Comparison of ENCODE assay signal across 8 mouse cellular contexts in genomic region chr1:177441492-177442195, GRCm38 (mm10). TPM values are rescaled to one million over a fixed set of nuclear protein-coding genes. Genes with fewer than 3 reads are reported as not detected.
DNase-seq lines count a peak whose midpoint lies in the region; ATAC-seq and TF ChIP-seq lines count a peak whose summit lies in the region.

No protein-coding gene starts in this region.

- H3K9ac ChIP-seq in embryonic facial prominence, embryonic 13.5 days: peak overlapping the region; percentile 79
- H3K9ac ChIP-seq in heart, adult 2 months (ENCODE audit: low read depth, low read length): peak overlapping the region; percentile 75
- H3K9ac ChIP-seq in limb, embryonic 13.5 days: peak overlapping the region; percentile 78
- peak overlapping the region; percentile 72 for H3K9ac ChIP-seq in midbrain, embryonic 16.5 days (ENCODE audit: low read depth, low read length)

- WGBS in embryonic facial prominence, embryonic 13.5 days: under 1% methylated on average over 75 of the region's 87 CpGs
- under 1% methylated on average over 86 of the region's 87 CpGs for WGBS in heart, adult 2 months
- WGBS in limb, embryonic 13.5 days: under 1% methylated on average over 84 of the region's 87 CpGs
- WGBS in midbrain, embryonic 16.5 days: under 1% methylated on average over 75 of the region's 87 CpGs

- H3K4me2 ChIP-seq in embryonic facial prominence, embryonic 13.5 days: peak overlapping the region; percentile 83
- peak overlapping the region; percentile 76 for H3K4me2 ChIP-seq in limb, embryonic 13.5 days (replicated peaks)
- H3K4me2 ChIP-seq in midbrain, embryonic 16.5 days (ENCODE audit: low read length): peak overlapping the region; percentile 75

- peak; percentile 99 for ATAC-seq in embryonic facial prominence, embryonic 13.5 days (ENCODE audit: insufficient number of reproducible peaks, insufficient read depth, low FRiP score, low TSS enrichment, low read depth)
- ATAC-seq in limb, embryonic 13.5 days (ENCODE audit: low FRiP score, low read depth): peak; percentile 99
- ATAC-seq in midbrain, embryonic 16.5 days: peak; percentile 99

- TF ChIP-seq POLR2A in heart, adult 2 months (IDR thresholded peaks at IDR 0.05; ENCODE audit: insufficient read depth, low read depth, low read length): peak; percentile 58; the same call in 1 of the 2 replicates

- peak overlapping the region; percentile 87 for H3K27ac ChIP-seq in embryonic facial prominence, embryonic 13.5 days
- peak overlapping the region; percentile 96 for H3K27ac ChIP-seq in heart, adult 2 months
- H3K27ac ChIP-seq in limb, embryonic 13.5 days: peak overlapping the region; percentile 91
- peak overlapping the region; percentile 92 for H3K27ac ChIP-seq in midbrain, embryonic 16.5 days (ENCODE audit: low read length)

- H3K36me3 ChIP-seq in embryonic facial prominence, embryonic 13.5 days: no peaks in the 10 kb centered on the region
- no peaks in the 10 kb centered on the region; the same call in none of the 2 replicates for H3K36me3 ChIP-seq in heart, adult 2 months (ENCODE audit: control insufficient read depth, insufficient read depth, low read length)
- H3K36me3 ChIP-seq in limb, embryonic 13.5 days: no peaks in the 10 kb centered on the region
- no peaks in the 10 kb centered on the region for H3K36me3 ChIP-seq in midbrain, embryonic 16.5 days (ENCODE audit: control insufficient read depth, insufficient read depth, low read length)

- intact Hi-C loops in heart, adult 2 months (cut with DNase I): loop anchor here (2.0 to 5.0 kb wide), 3 partner anchors 184 to 634 kb away; partner anchors contain the start of gene Akt3

- H3K9me3 ChIP-seq in embryonic facial prominence, embryonic 13.5 days: no peaks in the 10 kb centered on the region
- no peaks in the 10 kb centered on the region for H3K9me3 ChIP-seq in limb, embryonic 13.5 days
- no peaks in the 10 kb centered on the region for H3K9me3 ChIP-seq in midbrain, embryonic 16.5 days (replicated peaks; ENCODE audit: control insufficient read depth, low read length, poor library complexity, severe bottlenecking)

- DNase-seq in 3134 (ENCODE audit: extremely low read depth, insufficient read length, low spot score): peak; percentile 98
- peak; percentile 99 for DNase-seq in adrenal gland, postnatal 36 days
- DNase-seq in heart, adult 2 months: peak; percentile 98 to 99
- DNase-seq in kidney, adult 8-10 months: peak; percentile 97 to 99
- peak; percentile 96 to 99 for DNase-seq in spleen, postnatal 10 days (ENCODE audit: low spot score in 2 of 2)

- peak overlapping the region; percentile 81 for H3K4me3 ChIP-seq in embryonic facial prominence, embryonic 13.5 days
- H3K4me3 ChIP-seq in heart, adult 2 months: peak overlapping the region; percentile 84
- peak overlapping the region; percentile 83 for H3K4me3 ChIP-seq in limb, embryonic 13.5 days
- H3K4me3 ChIP-seq in midbrain, embryonic 16.5 days (ENCODE audit: low read depth, low read length): peak overlapping the region; percentile 84

- no peak for TF ChIP-seq EP300 in heart, adult 2 months (IDR thresholded peaks at IDR 0.05; ENCODE audit: insufficient read depth, low read depth, low read length)

- no peaks in the 10 kb centered on the region for H3K27me3 ChIP-seq in embryonic facial prominence, embryonic 13.5 days
- H3K27me3 ChIP-seq in heart, adult 2 months (ENCODE audit: control insufficient read depth, insufficient read depth, low read length): no peaks in the 10 kb centered on the region
- no peaks in the 10 kb centered on the region for H3K27me3 ChIP-seq in limb, embryonic 13.5 days
- H3K27me3 ChIP-seq in midbrain, embryonic 16.5 days (ENCODE audit: control insufficient read depth, insufficient read depth, low read depth, low read length): no peaks in the 10 kb centered on the region

- H3K4me1 ChIP-seq in embryonic facial prominence, embryonic 13.5 days: peaks cover 33% of the 10 kb centered on the region
- H3K4me1 ChIP-seq in heart, adult 2 months (ENCODE audit: control insufficient read depth, insufficient read depth, low read length): peaks cover 6% of the 10 kb centered on the region
- peaks cover 33% of the 10 kb centered on the region for H3K4me1 ChIP-seq in limb, embryonic 13.5 days
- H3K4me1 ChIP-seq in midbrain, embryonic 16.5 days (ENCODE audit: control insufficient read depth, insufficient read depth, low read length): peaks cover 32% of the 10 kb centered on the region

- TF ChIP-seq CTCF in heart, adult 2 months (IDR thresholded peaks at IDR 0.05): peak; percentile 39

- H3K79me2 ChIP-seq in heart, adult 2 months (replicated peaks; ENCODE audit: control insufficient read depth, insufficient read depth, low read length): no peaks in the 10 kb centered on the region; the same call in 1 of the 2 replicates

RNA-seq across cellular contexts. Expression of gene Zbtb18, which starts 0.5 kb away (rescaled TPM):
- 10 to 100 TPM; 21.2 to 24.1 TPM for total RNA-seq in adrenal gland, postnatal 36 days (2021)
- 2.5 and 3.9 TPM in 2 replicates for polyA plus RNA-seq in embryonic facial prominence, embryonic 13.5 days (2015; fragmentation: Nextera tagmentation; extraction: Ambion mirVana)
- total RNA-seq in heart, adult 2 months (2021): 10 to 100 TPM; 40.2 to 47.3 TPM
- polyA plus RNA-seq in heart, adult 2 months (2012; rRNA removed): 10.6 and 18.4 TPM in 2 replicates
- polyA plus RNA-seq in limb, embryonic 13.5 days (2015; fragmentation: Nextera tagmentation; extraction: Ambion mirVana): 2.2 and 3.8 TPM in 2 replicates
- 3.6 and 4.4 TPM in 2 replicates for polyA plus RNA-seq in midbrain, embryonic 16.5 days (2015; fragmentation: Nextera tagmentation; extraction: Ambion mirVana)

Comparison
In these comparisons a context has a peak if more than half of its experiments do, and no peak if none do; other contexts are left out.
1. Peak in every context shown above with its lines: DNase-seq, ATAC-seq, H3K4me3 ChIP-seq and H3K27ac ChIP-seq.